Mouse (Mus musculus) C2C12 (cell line): ENCODE measurements around the gene Hist1h1d.

Source experiments
- CTCF ChIP-seq: IDR thresholded peaks from one replicate; pipeline ENCODE4 v1.5.1; 2011; ENCODE audit not compliant: control insufficient read depth, insufficient read depth, insufficient read length
- FOSL1 ChIP-seq: IDR thresholded peaks from one replicate; pipeline ENCODE4 v1.8.0; 2011; ENCODE audit warnings: mild to moderate bottlenecking, low read length; ENCODE audit not compliant: poor library complexity, insufficient read depth, severe bottlenecking
- MAX ChIP-seq: IDR thresholded peaks from one replicate; pipeline ENCODE4 v1.6.1; 2011; ENCODE audit warnings: mild to moderate bottlenecking, control low read depth
- MYOD1 ChIP-seq: IDR thresholded peaks from one replicate; pipeline ENCODE4 v1.6.1; 2011; ENCODE audit warnings: low read depth; ENCODE audit not compliant: control insufficient read depth, insufficient read length
- MYOG ChIP-seq: IDR thresholded peaks from one replicate; pipeline ENCODE4 v1.6.1; 2011; ENCODE audit not compliant: control insufficient read depth, insufficient read length; ENCODE audit errors: extremely low read depth
- USF1 ChIP-seq: IDR thresholded peaks from one replicate; pipeline ENCODE4 v1.6.1; 2011; ENCODE audit warnings: low read depth, mild to moderate bottlenecking, control low read depth, moderate library complexity

GRCm38 (mm10) chr13:23564482-23564881 lies 11.4 kb downstream of the Hist1h1d start:
- TF ChIP-seq USF1 (no peak), CTCF (no peak), MYOD1 (no peak), MAX (no peak), MYOG (no peak), FOSL1 (no peak)
